In genomic region chr11:113087084-113087483, GRCm38 (mm10) we compare ENCODE assay signal across 12 mouse cellular contexts.
DNase-seq lines count a peak whose midpoint lies in the region; ATAC-seq and TF ChIP-seq lines count a peak whose summit lies in the region.
"Had no signal": no experiment of that assay in that cellular context is flagged by ENCODE, and none has a peak within 500 bp of the region (broad histone marks: within the 10 kb centered on the region; RNA-seq: fewer than 3 reads in every experiment).

No protein-coding gene starts in this region.

- TF ChIP-seq CTCF in layer of hippocampus, adult 2 months (conservative IDR thresholded peaks at IDR 0.05), result no peak

- ATAC-seq in frontal cortex, adult (ENCODE audit: low TSS enrichment), result peak; percentile 71
- no peak for ATAC-seq in embryonic facial prominence, embryonic 14.5 days (ENCODE audit: low read depth)
- no peak for ATAC-seq in CD4-positive, CD25-positive, alpha-beta regulatory T cell, adult 4 months

- no peak overlapping the region for H3K9ac ChIP-seq in embryonic facial prominence, embryonic 14.5 days (ENCODE audit: low read depth, low read length)
- H3K9ac ChIP-seq: liver, embryonic 13.5 days had no signal

- WGBS in embryonic facial prominence, embryonic 14.5 days, result 44% methylated on average over 9 of the region's 9 CpGs

- peak overlapping the region; percentile 46 for H3K27ac ChIP-seq in layer of hippocampus, adult 2 months
- H3K27ac ChIP-seq in embryonic facial prominence, embryonic 14.5 days (replicated peaks; ENCODE audit: low read depth, low read length), result no peak overlapping the region
- H3K27ac ChIP-seq: liver, embryonic 13.5 days had no signal

- H3K36me3 ChIP-seq in embryonic facial prominence, embryonic 14.5 days (ENCODE audit: control insufficient read depth, insufficient read depth, low read length), result no peaks in the 10 kb centered on the region
- H3K36me3 ChIP-seq: liver, embryonic 13.5 days had no signal

- no peaks in the 10 kb centered on the region for H3K27me3 ChIP-seq in embryonic facial prominence, embryonic 14.5 days (replicated peaks; ENCODE audit: control insufficient read depth, insufficient read depth, low read length)
- H3K27me3 ChIP-seq: liver, embryonic 13.5 days had no signal

- no peak for DNase-seq in frontal cortex, postnatal 10 days (ENCODE audit: low spot score in 2 of 2)
- DNase-seq in layer of hippocampus, adult 2 months (ENCODE audit: low spot score in 2 of 2), result no peak
- DNase-seq in layer of hippocampus, adult 11-12 months (ENCODE audit: low spot score), result no peak
- DNase-seq in embryonic facial prominence, embryonic 14.5 days (ENCODE audit: low spot score), result no peak
- DNase-seq in lung, postnatal 36 days, result peak; percentile 26
- no peak for DNase-seq in retina, embryonic 14.5 days (ENCODE audit: low spot score)
- DNase-seq: B cell, adult 2 months; embryo, embryonic 11 days; liver, embryonic 13.5 days had no signal

- no peaks in the 10 kb centered on the region for H3K4me1 ChIP-seq in embryonic facial prominence, embryonic 14.5 days (ENCODE audit: control insufficient read depth, insufficient read depth, low read length)

- H3K4me3 ChIP-seq in layer of hippocampus, adult 2 months, result peak overlapping the region; percentile 16; the same call in 1 of the 2 replicates
- no peak overlapping the region for H3K4me3 ChIP-seq in embryonic facial prominence, embryonic 14.5 days (ENCODE audit: low read depth, low read length)
- H3K4me3 ChIP-seq: liver, embryonic 13.5 days; myocyte had no signal

- peak overlapping the region; percentile 1; the same call in 1 of the 2 replicates for H3K4me2 ChIP-seq in embryonic facial prominence, embryonic 14.5 days (ENCODE audit: low read depth, low read length)
- H3K4me2 ChIP-seq: liver, embryonic 13.5 days had no signal

- H3K9me3 ChIP-seq in embryonic facial prominence, embryonic 14.5 days (ENCODE audit: control insufficient read depth, low read length), result no peaks in the 10 kb centered on the region
- H3K9me3 ChIP-seq: liver, embryonic 13.5 days had no signal
